Mouse (Mus musculus): ENCODE data around the gene Dnah1. TPM values are rescaled to one million over a fixed set of nuclear protein-coding genes. Genes with fewer than 3 reads are reported as not detected.
A peak's percentile ranks its signal among the peaks of the same experiment; 100 is the strongest.

Gene Dnah1
- polyA plus RNA-seq (2012; ENCODE audit: insufficient read depth, insufficient read length, missing spikeins): not detected in 2 replicates

- no peak for TF ChIP-seq POLR2A (IDR thresholded peaks at IDR 0.05; ENCODE audit: borderline replicate concordance, low read depth, low read length)
- no peak for TF ChIP-seq CTCF (IDR thresholded peaks at IDR 0.05; ENCODE audit: low read depth, low read length)
- H3K4me1 ChIP-seq (ENCODE audit: control insufficient read depth, insufficient read depth, low read length): peaks cover 12% of the 10 kb centered on the region
- no peak within 1 kb of the TSS for H3K27ac ChIP-seq (ENCODE audit: insufficient read depth, low read depth, low read length)
- H3K4me3 ChIP-seq (ENCODE audit: insufficient read depth, low read length): peak within 1 kb of the TSS; percentile 52
Measured at GRCm38 (mm10) chr14:31323849-31324792, at the start of gene Dnah1. Gene Dnah1, minus strand, starts transcription at chr14:31323896.

- Histone ChIP-seq H3K4me1 (ENCODE audit: control insufficient read depth, insufficient read depth, low read length) (peaks cover 15% of the 10 kb centered on the region), H3K27ac (ENCODE audit: insufficient read depth, low read depth, low read length) (no peak overlapping the region), H3K4me3 (ENCODE audit: insufficient read depth, low read length) (no peak overlapping the region)
- no peak for TF ChIP-seq POLR2A (IDR thresholded peaks at IDR 0.05; ENCODE audit: borderline replicate concordance, low read depth, low read length)
- TF ChIP-seq CTCF (IDR thresholded peaks at IDR 0.05; ENCODE audit: low read depth, low read length): no peak
Measured at GRCm38 (mm10) chr14:31369377-31369776, 45.7 kb upstream of the Dnah1 start.

- no peak for TF ChIP-seq POLR2A (IDR thresholded peaks at IDR 0.05; ENCODE audit: borderline replicate concordance, low read depth, low read length)
- TF ChIP-seq CTCF (IDR thresholded peaks at IDR 0.05; ENCODE audit: low read depth, low read length): no peak
- Histone ChIP-seq H3K4me1 (ENCODE audit: control insufficient read depth, insufficient read depth, low read length) (peaks cover 4% of the 10 kb centered on the region), H3K27ac (ENCODE audit: insufficient read depth, low read depth, low read length) (no peak overlapping the region), H3K4me3 (ENCODE audit: insufficient read depth, low read length) (no peak overlapping the region)
Measured at GRCm38 (mm10) chr14:31367951-31368350, 44.3 kb upstream of the Dnah1 start.

GRCm38 (mm10) chr14:31365350-31365749 lies 41.7 kb upstream of the Dnah1 start:
- TF ChIP-seq CTCF (IDR thresholded peaks at IDR 0.05; ENCODE audit: low read depth, low read length) (peak; percentile 37; the same call in 1 of the 2 replicates), POLR2A (IDR thresholded peaks at IDR 0.05; ENCODE audit: borderline replicate concordance, low read depth, low read length) (no peak)
- Histone ChIP-seq H3K4me1 (ENCODE audit: control insufficient read depth, insufficient read depth, low read length) (no peaks in the 10 kb centered on the region), H3K4me3 (ENCODE audit: insufficient read depth, low read length) (no peak overlapping the region), H3K27ac (ENCODE audit: insufficient read depth, low read depth, low read length) (no peak overlapping the region)

- TF ChIP-seq CTCF (IDR thresholded peaks at IDR 0.05; ENCODE audit: low read depth, low read length) (no peak), POLR2A (IDR thresholded peaks at IDR 0.05; ENCODE audit: borderline replicate concordance, low read depth, low read length) (no peak)
- Histone ChIP-seq H3K4me3 (ENCODE audit: insufficient read depth, low read length) (no peak overlapping the region), H3K4me1 (ENCODE audit: control insufficient read depth, insufficient read depth, low read length) (no peaks in the 10 kb centered on the region)
Measured at GRCm38 (mm10) chr14:31364589-31364988, 40.9 kb upstream of the Dnah1 start.

GRCm38 (mm10) chr14:31362236-31362635 lies 38.5 kb upstream of the Dnah1 start:
- Histone ChIP-seq H3K4me3 (ENCODE audit: insufficient read depth, low read length) (no peak overlapping the region), H3K4me1 (ENCODE audit: control insufficient read depth, insufficient read depth, low read length) (no peaks in the 10 kb centered on the region), H3K27ac (ENCODE audit: insufficient read depth, low read depth, low read length) (no peak overlapping the region)
- TF ChIP-seq POLR2A (IDR thresholded peaks at IDR 0.05; ENCODE audit: borderline replicate concordance, low read depth, low read length): no peak
- no peak for TF ChIP-seq CTCF (IDR thresholded peaks at IDR 0.05; ENCODE audit: low read depth, low read length)

More at GRCm38 (mm10) chr14:31364589-31364988, 40.9 kb upstream of the Dnah1 start:
- no peak overlapping the region for H3K27ac ChIP-seq (ENCODE audit: insufficient read depth, low read depth, low read length)

- H3K4me3 ChIP-seq (ENCODE audit: insufficient read depth, low read length): no peak overlapping the region
- TF ChIP-seq CTCF (IDR thresholded peaks at IDR 0.05; ENCODE audit: low read depth, low read length) (no peak), POLR2A (IDR thresholded peaks at IDR 0.05; ENCODE audit: borderline replicate concordance, low read depth, low read length) (no peak)
- no peak overlapping the region for H3K27ac ChIP-seq (ENCODE audit: insufficient read depth, low read depth, low read length)
- H3K4me1 ChIP-seq (ENCODE audit: control insufficient read depth, insufficient read depth, low read length): no peaks in the 10 kb centered on the region
Measured at GRCm38 (mm10) chr14:31345367-31345766, 21.7 kb upstream of the Dnah1 start.

- H3K4me1 ChIP-seq (ENCODE audit: control insufficient read depth, insufficient read depth, low read length): no peaks in the 10 kb centered on the region; the same call in 1 of the 2 replicates
- TF ChIP-seq CTCF (IDR thresholded peaks at IDR 0.05; ENCODE audit: low read depth, low read length) (no peak), POLR2A (IDR thresholded peaks at IDR 0.05; ENCODE audit: borderline replicate concordance, low read depth, low read length) (no peak)
- H3K27ac ChIP-seq (ENCODE audit: insufficient read depth, low read depth, low read length): no peak overlapping the region
- H3K4me3 ChIP-seq (ENCODE audit: insufficient read depth, low read length): no peak overlapping the region
Measured at GRCm38 (mm10) chr14:31343241-31343640, 19.5 kb upstream of the Dnah1 start.

- peak overlapping the region; percentile 99 for H3K4me3 ChIP-seq (ENCODE audit: insufficient read depth, low read length)
- H3K27ac ChIP-seq (ENCODE audit: insufficient read depth, low read depth, low read length): no peak overlapping the region
- no peak for TF ChIP-seq CTCF (IDR thresholded peaks at IDR 0.05; ENCODE audit: low read depth, low read length)
- TF ChIP-seq POLR2A (IDR thresholded peaks at IDR 0.05; ENCODE audit: borderline replicate concordance, low read depth, low read length): no peak
- peaks cover 4% of the 10 kb centered on the region for H3K4me1 ChIP-seq (ENCODE audit: control insufficient read depth, insufficient read depth, low read length)
Measured at GRCm38 (mm10) chr14:31337947-31338346, 14.3 kb upstream of the Dnah1 start.

GRCm38 (mm10) chr14:31337406-31337805 lies 13.7 kb upstream of the Dnah1 start:
- Histone ChIP-seq H3K27ac (ENCODE audit: insufficient read depth, low read depth, low read length) (no peak overlapping the region), H3K4me3 (ENCODE audit: insufficient read depth, low read length) (peak overlapping the region; percentile 99)
- TF ChIP-seq CTCF (IDR thresholded peaks at IDR 0.05; ENCODE audit: low read depth, low read length): no peak
- no peak for TF ChIP-seq POLR2A (IDR thresholded peaks at IDR 0.05; ENCODE audit: borderline replicate concordance, low read depth, low read length)

More at GRCm38 (mm10) chr14:31337406-31337805, 13.7 kb upstream of the Dnah1 start:
- H3K4me1 ChIP-seq (ENCODE audit: control insufficient read depth, insufficient read depth, low read length): peaks cover 4% of the 10 kb centered on the region
